Mouse (Mus musculus) heart, postnatal 10 days (tissue): ENCODE data around the gene Vmn1r193. TPM values are rescaled to one million over a fixed set of nuclear protein-coding genes. Genes with fewer than 3 reads are reported as not detected.
"Not testable (repeated sequence)": the region's sequence is repeated elsewhere in the genome, so short reads cannot be mapped to it uniquely, and the experiment has no call there.

Source experiments
- DNase-seq, 2 experiments: peaks; one replicate each; pipeline ENCODE4 v3.0.0; 2021
- intact Hi-C: fragments of 180-260 bp; cut with DNase I; formaldehyde crosslinking; loops from one replicate; pipeline ENCODE4 v1.15.1; 2025
- microRNA-seq, 2 experiments: library from miRNA; unstranded; fragments of <30 nt; microRNA quantifications; one replicate each; pipeline ENCODE4 v1.2.0; 2022
- total RNA-seq, 2 experiments: library from RNA; stranded (reverse); gene quantifications; 2 replicates each; pipeline ENCODE4 v1.2.3; 2021

Gene Vmn1r193
- total RNA-seq, result not detected

GRCm38 (mm10) chr13:22223060-22223459 is at the start of gene Vmn1r193:
Gene Vmn1r193 (minus strand): TSS chr13:22223160.
- DNase-seq, intact Hi-C loops: not testable (repeated sequence)

GRCm38 (mm10) chr13:22271721-22272120 is 48.8 kb upstream of the Vmn1r193 start:
- intact Hi-C loops, result no loop called here
- no peak for DNase-seq

GRCm38 (mm10) chr13:22270222-22270621 is 47.3 kb upstream of the Vmn1r193 start, which contains the start of gene Vmn1r195:
Gene Vmn1r195 (plus strand): TSS chr13:22270522.
- DNase-seq, intact Hi-C loops: not testable (repeated sequence)

- no peak for DNase-seq
- intact Hi-C loops, result loop anchor here (1.0 kb wide), 1 partner anchor 12 kb away; no protein-coding TSS in a partner anchor
Measured at GRCm38 (mm10) chr13:22243915-22244314, 21.0 kb upstream of the Vmn1r193 start, which contains the start of gene Vmn1r194. Gene Vmn1r194 (plus strand): TSS chr13:22244215.

GRCm38 (mm10) chr13:22192756-22193155 is 30.2 kb downstream of the Vmn1r193 start:
- DNase-seq, intact Hi-C loops: not testable (repeated sequence)

- DNase-seq, result no peak
- intact Hi-C loops, result no loop called here
Measured at GRCm38 (mm10) chr13:22191041-22191440, 31.9 kb downstream of the Vmn1r193 start, which contains the start of gene Vmn1r192. Gene Vmn1r192 (minus strand): TSS chr13:22191141.

- DNase-seq, result no peak
- intact Hi-C loops, result no loop called here
Measured at GRCm38 (mm10) chr13:22190385-22190784, 32.6 kb downstream of the Vmn1r193 start.

GRCm38 (mm10) chr13:22189313-22189712 is 33.6 kb downstream of the Vmn1r193 start:
- intact Hi-C loops, result no loop called here

GRCm38 (mm10) chr13:22183869-22184268 is 39.1 kb downstream of the Vmn1r193 start, which contains the start of gene Vmn1r191:
Gene Vmn1r191 (minus strand): TSS chr13:22183969.
- intact Hi-C loops, result no loop called here
- no peak for DNase-seq

More at GRCm38 (mm10) chr13:22189313-22189712, 33.6 kb downstream of the Vmn1r193 start:
- no peak for DNase-seq

- intact Hi-C loops, result no loop called here
- peak; percentile 42 to 47 for DNase-seq
Measured at GRCm38 (mm10) chr13:22168416-22168815, 54.5 kb downstream of the Vmn1r193 start.

Small RNAs within 50 kb of the gene (microRNA-seq; reads per million reads assigned to microRNA genes)
- 0 reads per million in 2 experiments for gene Gm23282
- gene Gm25084, result 0 reads per million in 2 experiments

Other genes starting within 250 kb of the Vmn1r193 start
- not detected for gene Pom121l2, start 242.0 kb downstream of the Vmn1r193 start, total RNA-seq
- not detected for gene Prss16, start 213.4 kb downstream of the Vmn1r193 start, total RNA-seq
- 100 to 1,000 TPM; 181 to 187 TPM for gene Hist1h2ah, start 187.6 kb downstream of the Vmn1r193 start, total RNA-seq
- 100 to 1,000 TPM; 213 to 221 TPM for gene Hist1h2bk, start 187.3 kb downstream of the Vmn1r193 start, total RNA-seq
- gene Hist1h4i, start 181.8 kb downstream of the Vmn1r193 start, total RNA-seq, result 10 to 100 TPM; 70.8 to 71.4 TPM
- gene Hist1h2ag, start 180.2 kb downstream of the Vmn1r193 start, total RNA-seq, result 100 to 1,000 TPM; 142 to 176 TPM
- 100 to 1,000 TPM; 116 to 123 TPM for gene Hist1h2bj, start 179.9 kb downstream of the Vmn1r193 start, total RNA-seq
- not detected for gene Vmn1r188, start 138.7 kb downstream of the Vmn1r193 start, total RNA-seq
- not detected for gene Vmn1r189, start 117.3 kb downstream of the Vmn1r193 start, total RNA-seq
- not detected for gene Vmn1r191, start 39.2 kb downstream of the Vmn1r193 start, total RNA-seq
- gene Vmn1r192, start 32.0 kb downstream of the Vmn1r193 start, total RNA-seq, result not detected
- gene Vmn1r194, start 21.1 kb upstream of the Vmn1r193 start, total RNA-seq, result not detected
- gene Vmn1r195, start 47.4 kb upstream of the Vmn1r193 start, total RNA-seq, result not detected
- not detected for gene Vmn1r196, start 66.8 kb upstream of the Vmn1r193 start, total RNA-seq
- gene Vmn1r197, start 101.4 kb upstream of the Vmn1r193 start, total RNA-seq, result not detected
- not detected for gene Vmn1r198, start 127.2 kb upstream of the Vmn1r193 start, total RNA-seq
- gene Vmn1r199, start 156.7 kb upstream of the Vmn1r193 start, total RNA-seq, result not detected
- gene Vmn1r200, start 167.2 kb upstream of the Vmn1r193 start, total RNA-seq, result not detected
- gene Vmn1r201, start 248.8 kb upstream of the Vmn1r193 start, total RNA-seq, result not detected